Mouse (Mus musculus): ENCODE measurements around the gene Sh3rf1. TPM values are rescaled to one million over a fixed set of nuclear protein-coding genes. Genes with fewer than 3 reads are reported as not detected.

The Sh3rf1 gene
- polyA plus RNA-seq, 1 experiment from 2014 or later = 32.8 TPM

GRCm38 (mm10) chr8:61346941-61347340, 123.3 kb downstream of the Sh3rf1 start:
- no peaks in the 10 kb centered on the region for H3K27me3 ChIP-seq
- peaks cover 10% of the 10 kb centered on the region; the same call in 1 of the 2 replicates for H3K36me3 ChIP-seq
- H3K27ac ChIP-seq (replicated peaks) = no peak overlapping the region
- WGBS = 96% methylated on average over 6 of the region's 6 CpGs
- no peaks in the 10 kb centered on the region for H3K9me3 ChIP-seq
- H3K4me1 ChIP-seq = no peaks in the 10 kb centered on the region; the same call in 1 of the 2 replicates
- H3K4me3 ChIP-seq = no peak overlapping the region
- ATAC-seq (replicated peaks) = no peak
- H3K4me2 ChIP-seq (replicated peaks) = no peak overlapping the region
- no peak overlapping the region for H3K9ac ChIP-seq (replicated peaks)

GRCm38 (mm10) chr8:61347526-61347925, 123.9 kb downstream of the Sh3rf1 start:
- Histone ChIP-seq H3K4me3 (no peak overlapping the region), H3K9ac (replicated peaks) (no peak overlapping the region), H3K36me3 (peaks cover 10% of the 10 kb centered on the region; the same call in 1 of the 2 replicates), H3K4me1 (no peaks in the 10 kb centered on the region; the same call in 1 of the 2 replicates), H3K27ac (replicated peaks) (no peak overlapping the region), H3K4me2 (replicated peaks) (no peak overlapping the region), H3K9me3 (no peaks in the 10 kb centered on the region), H3K27me3 (no peaks in the 10 kb centered on the region)
- ATAC-seq (replicated peaks) = 0 out of 2 replicates have a peak, but pooled peaks have one; percentile 18
- 91% methylated on average over 6 of the region's 6 CpGs for WGBS

GRCm38 (mm10) chr8:61348029-61348428, 124.4 kb downstream of the Sh3rf1 start:
- ATAC-seq (replicated peaks) = no peak
- 77% methylated on average over 5 of the region's 5 CpGs for WGBS

GRCm38 (mm10) chr8:61348518-61348917, 124.8 kb downstream of the Sh3rf1 start:
- no peak for ATAC-seq (replicated peaks)
- Histone ChIP-seq H3K27ac (replicated peaks) (peak overlapping the region; percentile 40; the same call in 1 of the 2 replicates), H3K9ac (replicated peaks) (no peak overlapping the region), H3K4me2 (replicated peaks) (no peak overlapping the region), H3K36me3 (peaks cover 10% of the 10 kb centered on the region; the same call in 1 of the 2 replicates), H3K4me1 (no peaks in the 10 kb centered on the region; the same call in 1 of the 2 replicates), H3K9me3 (no peaks in the 10 kb centered on the region), H3K4me3 (no peak overlapping the region), H3K27me3 (no peaks in the 10 kb centered on the region)
- WGBS = 62% methylated on average over 8 of the region's 8 CpGs

More at GRCm38 (mm10) chr8:61348029-61348428, 124.4 kb downstream of the Sh3rf1 start:
- Histone ChIP-seq H3K27me3 (no peaks in the 10 kb centered on the region), H3K36me3 (peaks cover 10% of the 10 kb centered on the region; the same call in 1 of the 2 replicates), H3K4me3 (no peak overlapping the region), H3K4me2 (replicated peaks) (no peak overlapping the region), H3K27ac (replicated peaks) (0 out of 2 replicates have a peak overlapping the region, but pooled peaks have one; percentile 40), H3K9me3 (no peaks in the 10 kb centered on the region), H3K4me1 (no peaks in the 10 kb centered on the region; the same call in 1 of the 2 replicates), H3K9ac (replicated peaks) (no peak overlapping the region)

- no peak overlapping the region for H3K9ac ChIP-seq (replicated peaks)
- H3K4me2 ChIP-seq (replicated peaks) = no peak overlapping the region
- no peak for ATAC-seq (replicated peaks)
- peaks cover 10% of the 10 kb centered on the region; the same call in 1 of the 2 replicates for H3K36me3 ChIP-seq
- H3K27me3 ChIP-seq = no peaks in the 10 kb centered on the region
- no peak overlapping the region for H3K27ac ChIP-seq (replicated peaks)
- peaks cover under 1% of the 10 kb centered on the region; the same call in 1 of the 2 replicates for H3K4me1 ChIP-seq
- no peak overlapping the region for H3K4me3 ChIP-seq
- H3K9me3 ChIP-seq = no peaks in the 10 kb centered on the region
- 44% methylated on average over 9 of the region's 9 CpGs for WGBS
Measured at GRCm38 (mm10) chr8:61350443-61350842, 126.8 kb downstream of the Sh3rf1 start.

- no peak for ATAC-seq (replicated peaks)
- no peak overlapping the region for H3K4me2 ChIP-seq (replicated peaks)
- H3K9me3 ChIP-seq = no peaks in the 10 kb centered on the region
- H3K36me3 ChIP-seq = peaks cover 10% of the 10 kb centered on the region; the same call in 1 of the 2 replicates
- H3K4me3 ChIP-seq = no peak overlapping the region
- H3K4me1 ChIP-seq = peaks cover 12% of the 10 kb centered on the region; the same call in 1 of the 2 replicates
- 92% methylated on average over 5 of the region's 5 CpGs for WGBS
- H3K27ac ChIP-seq (replicated peaks) = no peak overlapping the region
- no peak overlapping the region for H3K9ac ChIP-seq (replicated peaks)
- no peaks in the 10 kb centered on the region for H3K27me3 ChIP-seq
Measured at GRCm38 (mm10) chr8:61351638-61352037, 128.0 kb downstream of the Sh3rf1 start.

GRCm38 (mm10) chr8:61355503-61355902, 131.8 kb downstream of the Sh3rf1 start:
- Histone ChIP-seq H3K9me3 (no peaks in the 10 kb centered on the region), H3K27me3 (no peaks in the 10 kb centered on the region), H3K36me3 (0 out of 2 replicates have a peak, but pooled peaks cover 3% of the 10 kb centered on the region), H3K4me3 (no peak overlapping the region), H3K4me1 (peaks cover 12% of the 10 kb centered on the region; the same call in 1 of the 2 replicates), H3K27ac (replicated peaks) (peak overlapping the region; percentile 17; the same call in 1 of the 2 replicates), H3K4me2 (replicated peaks) (no peak overlapping the region), H3K9ac (replicated peaks) (no peak overlapping the region)
- WGBS = 77% methylated on average over 5 of the region's 5 CpGs
- ATAC-seq (replicated peaks) = no peak

GRCm38 (mm10) chr8:61359004-61359403, 135.3 kb downstream of the Sh3rf1 start:
- no peaks in the 10 kb centered on the region for H3K9me3 ChIP-seq
- no peak overlapping the region for H3K27ac ChIP-seq (replicated peaks)
- H3K9ac ChIP-seq (replicated peaks) = no peak overlapping the region

GRCm38 (mm10) chr8:61359851-61360272, 136.2 kb downstream of the Sh3rf1 start:
- WGBS = 66% methylated on average over 10 of the region's 10 CpGs
- no peak overlapping the region for H3K4me2 ChIP-seq (replicated peaks)
- no peak for ATAC-seq (replicated peaks)
- no peak overlapping the region for H3K9ac ChIP-seq (replicated peaks)
- no peak overlapping the region for H3K4me3 ChIP-seq
- H3K36me3 ChIP-seq = peaks cover 11% of the 10 kb centered on the region
- H3K27ac ChIP-seq (replicated peaks) = no peak overlapping the region
- no peaks in the 10 kb centered on the region for H3K27me3 ChIP-seq
- no peaks in the 10 kb centered on the region for H3K9me3 ChIP-seq
- peaks cover 12% of the 10 kb centered on the region; the same call in 1 of the 2 replicates for H3K4me1 ChIP-seq

More at GRCm38 (mm10) chr8:61359004-61359403, 135.3 kb downstream of the Sh3rf1 start:
- peaks cover 3% of the 10 kb centered on the region; the same call in 1 of the 2 replicates for H3K36me3 ChIP-seq
- WGBS = 61% methylated on average over 8 of the region's 8 CpGs
- H3K4me1 ChIP-seq = peaks cover 12% of the 10 kb centered on the region; the same call in 1 of the 2 replicates
- ATAC-seq (replicated peaks) = no peak
- no peaks in the 10 kb centered on the region for H3K27me3 ChIP-seq
- H3K4me3 ChIP-seq = no peak overlapping the region
- H3K4me2 ChIP-seq (replicated peaks) = no peak overlapping the region

- no peak overlapping the region for H3K27ac ChIP-seq (replicated peaks)
- no peaks in the 10 kb centered on the region for H3K9me3 ChIP-seq
- no peak overlapping the region for H3K4me2 ChIP-seq (replicated peaks)
- 87% methylated on average over 4 of the region's 4 CpGs for WGBS
- no peak for ATAC-seq (replicated peaks)
- no peaks in the 10 kb centered on the region for H3K27me3 ChIP-seq
- H3K4me1 ChIP-seq = peaks cover 12% of the 10 kb centered on the region; the same call in 1 of the 2 replicates
- no peak overlapping the region for H3K4me3 ChIP-seq
- H3K36me3 ChIP-seq = peaks cover 11% of the 10 kb centered on the region
- no peak overlapping the region for H3K9ac ChIP-seq (replicated peaks)
Measured at GRCm38 (mm10) chr8:61360362-61360761, 136.7 kb downstream of the Sh3rf1 start.

- Histone ChIP-seq H3K4me3 (no peak overlapping the region), H3K27me3 (no peaks in the 10 kb centered on the region), H3K9ac (replicated peaks) (no peak overlapping the region), H3K9me3 (no peaks in the 10 kb centered on the region), H3K4me1 (0 out of 2 replicates have a peak, but pooled peaks cover 2% of the 10 kb centered on the region), H3K4me2 (replicated peaks) (no peak overlapping the region), H3K27ac (replicated peaks) (no peak overlapping the region), H3K36me3 (peaks cover 11% of the 10 kb centered on the region)
- ATAC-seq (replicated peaks) = no peak
- 89% methylated on average over 11 of the region's 11 CpGs for WGBS
Measured at GRCm38 (mm10) chr8:61361476-61361875, 137.8 kb downstream of the Sh3rf1 start.

- no peak overlapping the region for H3K4me2 ChIP-seq (replicated peaks)
- no peak; the same call in 1 of the 2 replicates for ATAC-seq (replicated peaks)
- no peak overlapping the region for H3K9ac ChIP-seq (replicated peaks)
- peaks cover 11% of the 10 kb centered on the region for H3K36me3 ChIP-seq
- no peaks in the 10 kb centered on the region for H3K9me3 ChIP-seq
- no peaks in the 10 kb centered on the region for H3K27me3 ChIP-seq
- H3K4me1 ChIP-seq = no peaks in the 10 kb centered on the region
- 75% methylated on average over 9 of the region's 9 CpGs for WGBS
- no peak overlapping the region for H3K4me3 ChIP-seq
- no peak overlapping the region for H3K27ac ChIP-seq (replicated peaks)
Measured at GRCm38 (mm10) chr8:61362301-61362913, 138.7 kb downstream of the Sh3rf1 start.
